Mouse (Mus musculus): ENCODE data around the gene Aph1a. TPM values are rescaled to one million over a fixed set of nuclear protein-coding genes. Genes with fewer than 3 reads are reported as not detected.

Aph1a gene
- polyA plus RNA-seq, 1 experiment from 2014 or later = 36.1 TPM

- peaks cover 91% of the 10 kb centered on the region for H3K36me3 ChIP-seq (replicated peaks)
- H3K27ac ChIP-seq (replicated peaks) = no peak overlapping the region
- DNase-seq (ENCODE audit: low spot score) = no peak
- no peaks in the 10 kb centered on the region for H3K27me3 ChIP-seq (replicated peaks; ENCODE audit: low read depth, poor library complexity, severe bottlenecking)
- 90% methylated on average over 5 of the region's 5 CpGs for WGBS
- H3K9me3 ChIP-seq = no peaks in the 10 kb centered on the region
- H3K4me3 ChIP-seq = no peak overlapping the region
- H3K4me1 ChIP-seq = peaks cover 10% of the 10 kb centered on the region
Measured at GRCm38 (mm10) chr3:95866071-95866470, 27.7 kb upstream of the Aph1a start.

- Histone ChIP-seq H3K36me3 (replicated peaks) (peaks cover 78% of the 10 kb centered on the region), H3K27me3 (replicated peaks; ENCODE audit: low read depth, poor library complexity, severe bottlenecking) (no peaks in the 10 kb centered on the region), H3K9me3 (no peaks in the 10 kb centered on the region), H3K4me1 (peaks cover 16% of the 10 kb centered on the region), H3K4me3 (no peak overlapping the region), H3K27ac (replicated peaks) (no peak overlapping the region)
- WGBS = 93% methylated on average over 2 of the region's 2 CpGs
- no peak for DNase-seq (ENCODE audit: low spot score)
Measured at GRCm38 (mm10) chr3:95867408-95867807, 26.4 kb upstream of the Aph1a start.

DNA sequence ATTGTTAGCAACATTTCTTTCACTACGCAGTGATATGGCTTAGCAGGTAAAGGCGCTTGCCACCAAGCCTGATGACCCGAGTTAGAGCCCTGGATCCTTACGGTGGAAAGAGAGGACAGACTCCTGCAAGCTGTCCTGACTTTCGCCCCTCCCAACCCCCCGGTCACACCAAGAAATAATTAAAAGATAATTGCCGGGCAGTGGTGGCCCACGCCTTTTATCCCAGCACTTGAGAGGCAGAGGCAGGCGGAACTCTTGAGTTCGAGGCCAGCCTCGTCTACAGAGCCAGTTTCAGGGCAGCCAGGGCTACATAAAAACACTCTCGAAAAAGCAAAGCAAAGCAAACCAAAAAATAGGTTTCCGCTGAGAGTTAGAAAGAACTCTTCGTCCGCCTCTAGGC is 22.8 kb upstream of the Aph1a start:
- H3K9me3 ChIP-seq = no peaks in the 10 kb centered on the region
- DNase-seq (ENCODE audit: low spot score) = no peak
- H3K4me3 ChIP-seq = peak overlapping the region; percentile 82
- peaks cover 18% of the 10 kb centered on the region for H3K4me1 ChIP-seq
- peaks cover 49% of the 10 kb centered on the region for H3K36me3 ChIP-seq (replicated peaks)
- no peaks in the 10 kb centered on the region for H3K27me3 ChIP-seq (replicated peaks; ENCODE audit: low read depth, poor library complexity, severe bottlenecking)
- WGBS = 7% methylated on average over 15 of the region's 15 CpGs
- peak overlapping the region; percentile 89 for H3K27ac ChIP-seq (replicated peaks)

DNA sequence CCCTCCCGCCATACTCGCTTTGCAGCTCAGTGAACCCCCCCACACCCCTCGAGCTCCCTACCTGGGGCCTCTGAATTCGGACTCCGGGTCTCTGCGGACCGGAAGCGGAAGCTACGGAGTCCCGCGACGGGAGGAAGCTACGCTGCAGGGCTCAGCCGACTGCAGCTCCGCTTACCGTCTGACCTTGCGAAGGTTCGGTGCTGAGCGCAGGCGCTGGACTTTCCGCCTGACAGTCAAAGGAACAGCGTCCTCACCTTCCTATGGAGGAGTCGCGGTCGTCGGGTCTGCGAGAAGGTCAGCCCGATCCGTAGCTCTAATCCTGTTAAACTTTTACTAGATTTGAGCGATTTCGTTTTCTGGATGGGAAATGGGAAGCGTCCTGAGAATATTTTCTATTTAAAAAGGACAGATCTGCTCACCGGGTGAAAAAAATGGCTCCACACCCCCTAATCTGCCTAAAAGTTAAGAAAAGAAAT is 22.3 kb upstream of the Aph1a start, which contains the start of gene Mrps21:
Gene Mrps21 (minus strand): TSS at position 128 of the 476 bp plus-strand sequence.
- DNase-seq (ENCODE audit: low spot score) = peak; percentile 91
- no peaks in the 10 kb centered on the region for H3K27me3 ChIP-seq (replicated peaks; ENCODE audit: low read depth, poor library complexity, severe bottlenecking)
- no peaks in the 10 kb centered on the region for H3K9me3 ChIP-seq
- peaks cover 18% of the 10 kb centered on the region for H3K4me1 ChIP-seq
- under 1% methylated on average over 33 of the region's 33 CpGs for WGBS
- peaks cover 44% of the 10 kb centered on the region for H3K36me3 ChIP-seq (replicated peaks)
- peak within 1 kb of the TSS; percentile 82 for H3K4me3 ChIP-seq
- peak within 1 kb of the TSS; percentile 89 for H3K27ac ChIP-seq (replicated peaks)

DNA sequence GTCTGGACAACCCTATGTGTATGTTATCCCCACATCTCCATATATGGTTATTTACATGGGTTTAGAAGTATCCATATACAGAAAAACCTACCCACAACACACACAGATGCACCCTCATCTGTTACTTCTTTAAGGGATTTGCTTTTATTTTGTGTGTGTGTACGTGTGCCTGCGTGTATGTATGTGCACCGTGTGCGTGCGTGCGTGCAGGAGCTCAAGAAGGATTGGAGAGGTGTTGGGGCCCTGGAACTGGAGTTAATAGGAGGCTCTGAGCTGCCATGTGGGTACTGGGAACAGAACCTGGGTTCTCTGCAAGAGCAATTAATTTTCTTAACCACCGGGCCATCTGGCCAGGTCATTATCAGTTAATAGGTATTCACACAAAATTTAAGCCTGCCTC is 21.7 kb upstream of the Aph1a start:
- H3K36me3 ChIP-seq (replicated peaks) = peaks cover 39% of the 10 kb centered on the region
- no peaks in the 10 kb centered on the region for H3K27me3 ChIP-seq (replicated peaks; ENCODE audit: low read depth, poor library complexity, severe bottlenecking)
- 83% methylated on average over 7 of the region's 7 CpGs for WGBS
- peaks cover 18% of the 10 kb centered on the region for H3K4me1 ChIP-seq
- no peaks in the 10 kb centered on the region for H3K9me3 ChIP-seq
- no peak for DNase-seq (ENCODE audit: low spot score)
- peak overlapping the region; percentile 82 for H3K4me3 ChIP-seq
- peak overlapping the region; percentile 89 for H3K27ac ChIP-seq (replicated peaks)

- H3K27me3 ChIP-seq (replicated peaks; ENCODE audit: low read depth, poor library complexity, severe bottlenecking) = 0 out of 2 replicates have a peak, but pooled peaks cover 6% of the 10 kb centered on the region
- H3K36me3 ChIP-seq (replicated peaks) = peaks cover 14% of the 10 kb centered on the region
- WGBS = 88% methylated on average over 4 of the region's 4 CpGs
- DNase-seq (ENCODE audit: low spot score) = no peak
- no peak overlapping the region for H3K27ac ChIP-seq (replicated peaks)
- no peak overlapping the region for H3K4me3 ChIP-seq
- no peaks in the 10 kb centered on the region for H3K9me3 ChIP-seq
- peaks cover 23% of the 10 kb centered on the region for H3K4me1 ChIP-seq
Measured at GRCm38 (mm10) chr3:95879063-95879462, 14.7 kb upstream of the Aph1a start.

GRCm38 (mm10) chr3:95881979-95882815 is 11.6 kb upstream of the Aph1a start, which contains the start of gene Ciart:
Gene Ciart (minus strand): TSS chr3:95882251.
- DNase-seq (ENCODE audit: low spot score) = peak; percentile 96
- peaks cover 10% of the 10 kb centered on the region for H3K36me3 ChIP-seq (replicated peaks)
- H3K4me3 ChIP-seq = peak within 1 kb of the TSS; percentile 67
- H3K27ac ChIP-seq (replicated peaks) = peak within 1 kb of the TSS; percentile 75
- H3K27me3 ChIP-seq (replicated peaks; ENCODE audit: low read depth, poor library complexity, severe bottlenecking) = 0 out of 2 replicates have a peak, but pooled peaks cover 6% of the 10 kb centered on the region
- peaks cover 23% of the 10 kb centered on the region for H3K4me1 ChIP-seq
- WGBS = under 1% methylated on average over 66 of the region's 66 CpGs
- H3K9me3 ChIP-seq = no peaks in the 10 kb centered on the region

GRCm38 (mm10) chr3:95882816-95883425 is 10.8 kb upstream of the Aph1a start:
- peak; percentile 69 for DNase-seq (ENCODE audit: low spot score)
- 2% methylated on average over 24 of the region's 24 CpGs for WGBS
- Histone ChIP-seq H3K27me3 (replicated peaks; ENCODE audit: low read depth, poor library complexity, severe bottlenecking) (0 out of 2 replicates have a peak, but pooled peaks cover 6% of the 10 kb centered on the region), H3K36me3 (replicated peaks) (peaks cover 5% of the 10 kb centered on the region), H3K4me1 (peaks cover 23% of the 10 kb centered on the region), H3K9me3 (no peaks in the 10 kb centered on the region), H3K4me3 (peak overlapping the region; percentile 67), H3K27ac (replicated peaks) (peak overlapping the region; percentile 75)

- Histone ChIP-seq H3K36me3 (replicated peaks) (no peaks in the 10 kb centered on the region), H3K4me1 (peaks cover 25% of the 10 kb centered on the region), H3K9me3 (no peaks in the 10 kb centered on the region), H3K4me3 (no peak overlapping the region), H3K27me3 (replicated peaks; ENCODE audit: low read depth, poor library complexity, severe bottlenecking) (0 out of 2 replicates have a peak, but pooled peaks cover 6% of the 10 kb centered on the region), H3K27ac (replicated peaks) (no peak overlapping the region)
- DNase-seq (ENCODE audit: low spot score) = no peak
- 78% methylated on average over 5 of the region's 5 CpGs for WGBS
Measured at GRCm38 (mm10) chr3:95884400-95884799, 9.4 kb upstream of the Aph1a start.

GRCm38 (mm10) chr3:95887596-95887995 is 6.2 kb upstream of the Aph1a start:
- Histone ChIP-seq H3K27ac (replicated peaks) (no peak overlapping the region), H3K9me3 (no peaks in the 10 kb centered on the region), H3K27me3 (replicated peaks; ENCODE audit: low read depth, poor library complexity, severe bottlenecking) (no peaks in the 10 kb centered on the region), H3K4me1 (peaks cover 33% of the 10 kb centered on the region), H3K36me3 (replicated peaks) (no peaks in the 10 kb centered on the region), H3K4me3 (no peak overlapping the region)
- 86% methylated on average over 4 of the region's 4 CpGs for WGBS
- no peak for DNase-seq (ENCODE audit: low spot score)

- peak; percentile 73 for DNase-seq (ENCODE audit: low spot score)
- no peak overlapping the region for H3K4me3 ChIP-seq
- H3K4me1 ChIP-seq = peaks cover 41% of the 10 kb centered on the region
- no peaks in the 10 kb centered on the region for H3K9me3 ChIP-seq
- H3K27ac ChIP-seq (replicated peaks) = no peak overlapping the region
- WGBS = 40% methylated on average over 3 of the region's 3 CpGs
- no peaks in the 10 kb centered on the region for H3K36me3 ChIP-seq (replicated peaks)
- H3K27me3 ChIP-seq (replicated peaks; ENCODE audit: low read depth, poor library complexity, severe bottlenecking) = no peaks in the 10 kb centered on the region
Measured at GRCm38 (mm10) chr3:95889664-95890063, 4.1 kb upstream of the Aph1a start.

- peak within 1 kb of the TSS; percentile 33 for H3K4me3 ChIP-seq
- H3K36me3 ChIP-seq (replicated peaks) = peaks cover 7% of the 10 kb centered on the region; the same call in 1 of the 2 replicates
- peak within 1 kb of the TSS; percentile 84 for H3K27ac ChIP-seq (replicated peaks)
- WGBS = 24% methylated on average over 12 of the region's 12 CpGs
- H3K9me3 ChIP-seq = no peaks in the 10 kb centered on the region
- H3K27me3 ChIP-seq (replicated peaks; ENCODE audit: low read depth, poor library complexity, severe bottlenecking) = no peaks in the 10 kb centered on the region
- H3K4me1 ChIP-seq = peaks cover 52% of the 10 kb centered on the region
- DNase-seq (ENCODE audit: low spot score) = peak; percentile 29
Measured at GRCm38 (mm10) chr3:95891211-95892065, 2.3 kb upstream of the Aph1a start, which contains the start of gene BC028528. Gene BC028528 (minus strand): TSS chr3:95892005.
